Mouse (Mus musculus) liver, adult (tissue): Measurements from ENCODE around the gene Slc38a9.

Experiments used
- GATA4 ChIP-seq: IDR thresholded peaks from 2 replicates; pipeline ENCODE4 v1.6.1; 2014; ENCODE audit warnings: mild to moderate bottlenecking, low read length; ENCODE audit not compliant: insufficient replicate concordance

The Slc38a9 gene

DNA sequence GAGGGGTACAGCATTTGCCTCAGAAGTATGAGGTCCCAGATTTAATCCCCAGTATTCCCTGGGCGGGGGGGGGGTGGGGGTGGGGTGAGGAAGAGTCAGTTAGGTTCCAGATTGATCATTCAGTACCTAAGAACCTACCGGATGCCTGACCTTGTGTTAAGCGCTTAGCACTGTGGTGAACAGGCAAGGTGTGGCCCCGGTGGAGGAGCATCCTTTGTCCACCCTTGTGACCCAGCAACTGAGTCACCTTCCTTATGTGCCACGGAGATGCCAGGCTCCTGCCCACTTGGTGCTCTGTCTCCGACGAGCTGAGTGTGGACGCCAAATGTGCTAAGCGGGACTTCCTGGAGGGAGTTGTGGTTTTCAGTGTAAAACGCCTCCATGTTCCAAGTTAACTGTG is 75.9 kb downstream of the Slc38a9 start:
- no peak for TF ChIP-seq GATA4

DNA sequence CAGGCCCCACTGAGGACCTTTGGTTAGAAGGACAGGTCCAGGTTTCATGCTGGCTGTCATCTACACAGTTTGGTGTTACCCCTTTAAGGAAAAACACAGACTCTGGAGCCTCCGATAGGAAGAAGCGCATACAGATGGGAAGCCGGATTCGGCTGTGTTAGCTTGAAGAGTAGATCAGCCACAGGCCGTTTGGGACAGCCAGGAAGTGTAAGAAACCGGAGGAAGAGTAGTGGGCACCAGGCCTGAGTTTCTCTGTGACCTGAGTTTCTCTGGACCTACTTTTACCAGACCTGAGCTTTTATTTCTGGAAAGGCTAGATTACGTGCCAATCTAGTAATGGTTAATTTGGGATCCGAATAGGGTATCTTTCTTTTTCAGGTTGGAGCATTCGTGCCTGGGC is 76.6 kb downstream of the Slc38a9 start:
- no peak for TF ChIP-seq GATA4

- no peak for TF ChIP-seq GATA4
Observed at GRCm38 (mm10) chr13:112738005-112738404, 77.5 kb downstream of the Slc38a9 start.

GRCm38 (mm10) chr13:112740073-112740472 is 79.5 kb downstream of the Slc38a9 start:
- TF ChIP-seq GATA4 = no peak

- 0 out of 2 replicates have a peak, but pooled peaks have one; percentile 31 for TF ChIP-seq GATA4
Observed at GRCm38 (mm10) chr13:112742076-112742830, 81.7 kb downstream of the Slc38a9 start.

DNA sequence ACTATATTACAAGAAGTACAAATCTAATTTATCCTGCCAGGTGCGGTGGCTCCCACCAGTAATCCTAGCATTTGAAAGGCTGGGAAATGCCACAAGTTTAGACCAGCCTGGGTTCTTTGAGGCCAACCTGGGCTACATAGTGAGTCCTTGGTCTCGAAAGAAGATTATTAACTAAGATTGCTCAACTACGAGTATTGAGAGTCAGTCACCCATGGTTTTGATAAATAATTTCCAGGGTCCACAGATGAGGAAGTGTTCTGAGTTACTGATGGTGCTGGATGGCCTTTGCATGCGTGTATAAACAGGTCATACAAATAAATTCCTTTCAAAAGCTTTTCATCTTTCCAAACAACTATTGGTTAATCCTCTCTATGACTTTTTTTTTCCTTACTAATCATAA is 83.1 kb downstream of the Slc38a9 start:
- TF ChIP-seq GATA4 = no peak

DNA sequence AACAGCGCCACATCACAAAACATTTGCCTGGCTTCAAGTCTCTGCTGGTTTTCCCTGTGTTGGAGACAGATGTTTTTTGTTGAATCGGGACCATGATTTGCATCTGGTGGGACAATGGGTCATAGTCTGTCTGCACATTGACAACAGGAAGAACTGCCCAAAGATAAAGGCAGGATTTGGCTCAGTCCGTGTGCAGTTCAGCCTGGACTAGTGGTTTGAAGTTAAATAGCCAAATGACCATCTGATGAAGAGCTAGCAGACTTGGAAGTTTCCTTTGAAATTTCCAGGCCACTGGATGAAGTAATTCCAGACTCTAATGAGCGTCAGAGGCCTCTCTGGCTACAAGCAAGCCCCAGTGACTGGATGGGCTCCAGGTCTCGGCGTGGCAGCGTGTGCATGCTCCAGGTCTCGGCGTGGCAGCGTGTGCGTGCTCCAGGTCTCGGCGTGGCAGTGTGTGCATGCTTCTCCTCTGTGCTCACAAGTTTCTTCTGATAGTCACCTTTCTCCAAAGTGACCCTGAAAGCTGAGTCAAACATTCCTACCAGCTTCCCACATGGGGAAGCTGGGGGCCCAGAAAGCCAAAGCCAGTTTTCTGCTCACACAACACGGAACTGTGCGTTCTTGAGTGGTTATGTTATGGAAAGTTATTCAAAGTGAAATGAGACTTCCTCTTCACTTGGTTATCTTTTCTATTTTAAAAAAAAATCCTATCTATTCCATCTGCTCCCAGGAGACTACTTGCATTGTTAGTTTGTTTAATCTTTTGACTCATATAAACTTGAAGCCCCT is 83.7 kb downstream of the Slc38a9 start:
- peak; percentile 94 for TF ChIP-seq GATA4

DNA sequence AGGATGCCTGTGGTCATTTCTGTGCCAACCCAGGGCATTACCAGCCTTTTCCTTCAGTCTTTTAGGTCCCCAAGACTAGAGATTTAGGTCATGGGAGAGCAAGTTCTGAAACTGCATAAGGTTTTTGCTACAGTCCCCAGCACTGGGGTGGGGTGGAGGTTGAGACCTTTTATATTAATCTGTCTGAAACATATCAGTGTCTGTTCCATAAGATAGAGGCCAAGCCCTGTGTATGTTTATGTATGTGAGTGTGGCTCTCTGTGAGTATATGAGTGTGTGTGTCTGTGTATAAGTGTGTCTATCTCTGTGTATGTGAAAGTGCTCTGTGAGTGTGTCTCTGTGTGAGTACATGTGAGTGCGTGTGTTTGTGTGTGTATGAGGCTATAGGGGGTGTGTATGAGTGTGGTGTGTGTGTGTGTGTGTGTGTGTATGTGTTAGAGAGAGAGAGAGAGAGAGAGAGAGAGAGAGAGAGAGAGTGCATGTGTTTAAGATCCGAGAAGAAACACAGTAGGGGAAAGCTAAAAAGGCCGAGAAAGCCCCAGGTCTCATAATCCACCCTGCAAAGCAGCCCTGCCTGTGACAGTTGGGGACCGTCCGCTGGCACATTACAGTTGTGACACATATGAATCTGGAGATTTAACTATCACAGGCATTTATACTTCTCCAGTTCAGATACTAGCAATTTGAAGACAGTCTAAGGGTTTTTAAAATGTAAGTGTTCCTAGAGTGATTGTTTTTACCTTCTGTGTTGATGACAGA is 85.6 kb downstream of the Slc38a9 start:
- TF ChIP-seq GATA4 = no peak

DNA sequence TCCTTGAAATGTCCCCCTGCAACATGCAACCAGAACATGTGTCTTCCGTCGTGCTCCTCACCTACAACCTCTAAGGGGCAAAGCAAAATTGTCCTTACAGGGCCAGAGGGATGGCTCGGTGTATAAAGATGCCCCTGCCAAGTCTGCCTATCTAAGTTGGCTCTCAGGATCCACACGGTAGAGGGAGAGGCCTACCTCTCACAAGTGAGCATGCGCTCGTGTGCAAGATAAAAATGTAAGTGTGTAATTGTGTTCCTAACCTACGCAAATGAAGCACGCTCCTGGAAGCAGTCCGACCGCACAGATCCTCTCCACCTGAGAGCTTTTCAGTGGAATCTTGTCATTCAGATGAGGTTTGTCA is 86.1 kb downstream of the Slc38a9 start:
- TF ChIP-seq GATA4 = no peak

- no peak for TF ChIP-seq GATA4
Observed at GRCm38 (mm10) chr13:112747808-112748430, 87.4 kb downstream of the Slc38a9 start.

DNA sequence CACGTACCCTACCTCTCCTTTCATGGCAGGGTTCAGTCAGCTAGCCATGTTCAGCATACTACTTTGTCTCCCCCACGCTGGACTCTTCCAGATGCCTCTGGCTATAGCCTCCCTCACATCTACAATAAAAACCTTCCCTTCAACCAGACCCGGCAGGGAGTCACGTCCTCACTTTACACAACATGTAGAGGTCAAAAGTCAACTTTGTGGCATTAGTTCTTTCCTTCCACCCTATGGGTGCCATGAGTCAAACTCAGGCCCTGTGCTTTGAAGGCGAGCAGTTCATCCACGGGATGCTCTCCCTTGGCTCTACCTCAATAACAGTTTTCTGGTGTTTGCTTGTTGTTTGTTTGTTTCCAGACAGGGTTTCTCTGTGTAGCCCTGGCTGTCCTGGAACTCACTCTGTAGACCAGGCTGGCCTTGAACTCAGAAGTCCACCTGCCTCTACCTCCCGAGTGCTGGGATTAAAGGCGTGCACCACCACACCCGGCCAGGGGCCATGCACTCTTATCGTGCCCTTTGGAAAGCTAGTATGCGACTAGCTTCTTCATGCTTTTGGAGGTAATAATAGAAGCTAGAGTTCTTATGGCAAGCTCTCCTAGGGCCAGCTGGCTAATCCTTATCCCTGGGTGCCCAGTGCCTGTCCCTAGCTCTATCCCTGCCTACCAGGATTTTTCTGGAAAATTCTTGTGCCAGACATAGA is 88.4 kb downstream of the Slc38a9 start:
- TF ChIP-seq GATA4 = no peak

DNA sequence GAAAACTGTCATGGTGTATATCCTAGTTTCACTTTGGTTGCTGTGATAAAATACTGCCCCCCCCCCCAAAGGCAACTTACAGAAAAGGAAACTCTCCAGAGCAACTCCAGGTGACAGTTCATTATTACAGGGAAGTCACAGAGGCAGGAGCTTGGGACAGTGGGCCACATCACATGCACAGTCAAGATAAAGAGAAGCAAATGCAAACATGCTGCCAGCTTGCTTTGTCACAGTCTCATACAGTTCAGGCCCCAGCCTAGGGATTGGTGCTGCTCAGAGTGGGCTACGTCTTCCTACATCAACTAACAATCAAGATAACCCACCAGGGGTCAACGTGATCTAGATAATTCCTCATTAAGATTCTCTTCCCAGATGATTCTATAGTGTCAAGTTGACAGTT is 89.3 kb downstream of the Slc38a9 start:
- no peak for TF ChIP-seq GATA4

DNA sequence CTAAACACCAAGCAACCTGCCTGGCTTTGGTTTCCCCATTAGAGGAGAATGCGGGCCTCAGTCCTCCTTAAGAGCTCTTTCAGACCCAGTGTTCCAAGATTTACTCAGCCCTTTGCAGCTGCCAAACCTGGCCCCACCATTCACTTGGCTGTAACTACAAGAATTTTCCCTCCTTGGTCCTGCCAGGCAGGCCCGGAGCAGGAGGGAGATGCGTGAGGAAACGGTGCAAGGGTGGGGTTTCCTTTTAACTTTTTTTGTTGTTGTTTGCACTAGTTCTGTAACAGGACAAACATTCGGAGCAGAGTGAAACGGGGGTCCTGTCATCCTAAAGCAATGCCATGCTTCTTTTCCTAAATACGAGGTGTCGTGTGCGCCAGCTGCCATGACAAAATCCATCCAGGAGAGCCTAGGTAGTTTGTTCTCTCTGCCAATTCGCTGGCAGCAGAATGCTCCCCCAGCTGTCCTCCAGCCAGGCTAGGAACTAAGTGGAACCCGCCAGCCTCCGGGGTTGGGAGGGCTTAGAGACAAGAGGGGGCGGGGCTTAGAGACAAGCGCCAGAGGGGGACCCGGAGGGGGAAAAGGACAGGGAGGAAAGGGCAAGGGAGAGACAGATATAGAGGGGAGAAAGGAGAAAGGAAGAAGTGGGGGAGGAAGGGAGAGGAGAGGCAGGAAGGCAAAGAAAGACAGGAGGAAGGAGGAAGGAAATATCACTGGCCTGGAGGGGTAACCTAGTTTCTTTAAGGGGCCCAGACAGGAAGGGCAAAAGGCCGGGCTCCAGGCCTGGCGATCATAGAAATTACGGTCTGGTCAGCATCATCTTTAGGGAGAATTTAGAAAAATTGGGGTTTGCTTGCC is 91.1 kb downstream of the Slc38a9 start:
- peak; percentile 46; the same call in 1 of the 2 replicates for TF ChIP-seq GATA4
